9 mouse cellular contexts compared by ENCODE assay signal in genomic region chr16:30038663-30039593, GRCm38 (mm10). TPM values are rescaled to one million over a fixed set of nuclear protein-coding genes. Genes with fewer than 3 reads are reported as not detected.
DNase-seq lines count a peak whose midpoint lies in the region; ATAC-seq lines count a peak whose summit lies in the region.
"Had no signal": no experiment of that assay in that cellular context is flagged by ENCODE, and none has a peak within 500 bp of the region (broad histone marks: within the 10 kb centered on the region; RNA-seq: fewer than 3 reads in every experiment).

No protein-coding gene starts in this region.

- WGBS in kidney, embryonic 15.5 days: 16% methylated on average over 14 of the region's 17 CpGs
- WGBS in embryonic facial prominence, embryonic 14.5 days: 20% methylated on average over 16 of the region's 17 CpGs
- WGBS in lung, embryonic 16.5 days: 30% methylated on average over 13 of the region's 17 CpGs

- H3K9ac ChIP-seq in kidney, embryonic 15.5 days: no peak overlapping the region
- H3K9ac ChIP-seq in embryonic facial prominence, embryonic 14.5 days (ENCODE audit: low read depth, low read length): no peak overlapping the region
- H3K9ac ChIP-seq in lung, embryonic 16.5 days (ENCODE audit: low read length): peak overlapping the region; percentile 40
- H3K9ac ChIP-seq: liver, embryonic 13.5 days had no signal

- peaks cover 42% of the 10 kb centered on the region for H3K4me1 ChIP-seq in kidney, embryonic 15.5 days
- peaks cover 17% of the 10 kb centered on the region for H3K4me1 ChIP-seq in embryonic facial prominence, embryonic 14.5 days (ENCODE audit: control insufficient read depth, insufficient read depth, low read length)
- H3K4me1 ChIP-seq in lung, embryonic 16.5 days (replicated peaks; ENCODE audit: control insufficient read depth, insufficient read depth, low read length): peaks cover 9% of the 10 kb centered on the region

- DNase-seq in kidney, adult 8-10 months: no peak
- DNase-seq in embryonic facial prominence, embryonic 14.5 days (ENCODE audit: low spot score): peak; percentile 57
- DNase-seq in spleen, adult 18-20 months: peak; percentile 70 to 86
- no peak for DNase-seq in cerebellum, adult 9-11 months
- no peak for DNase-seq in adrenal gland, adult (ENCODE audit: inconsistent age in 2 of 2, low spot score in 1 of 2)
- DNase-seq: liver, embryonic 13.5 days had no signal

- no peak overlapping the region for H3K27ac ChIP-seq in kidney, embryonic 15.5 days
- no peak overlapping the region for H3K27ac ChIP-seq in embryonic facial prominence, embryonic 14.5 days (replicated peaks; ENCODE audit: low read depth, low read length)
- peak overlapping the region; percentile 82 for H3K27ac ChIP-seq in lung, embryonic 16.5 days (ENCODE audit: low read length)
- H3K27ac ChIP-seq: liver, embryonic 13.5 days had no signal

- H3K9me3 ChIP-seq in kidney, embryonic 15.5 days (replicated peaks): no peaks in the 10 kb centered on the region
- no peaks in the 10 kb centered on the region for H3K9me3 ChIP-seq in embryonic facial prominence, embryonic 14.5 days (ENCODE audit: control insufficient read depth, low read length)
- H3K9me3 ChIP-seq in lung, embryonic 16.5 days (ENCODE audit: control insufficient read depth, low read length): no peaks in the 10 kb centered on the region
- H3K9me3 ChIP-seq: liver, embryonic 13.5 days had no signal

- no peak overlapping the region for H3K4me3 ChIP-seq in kidney, embryonic 15.5 days (replicated peaks)
- H3K4me3 ChIP-seq in embryonic facial prominence, embryonic 14.5 days (ENCODE audit: low read depth, low read length): no peak overlapping the region
- peak overlapping the region; percentile 8; the same call in 1 of the 2 replicates for H3K4me3 ChIP-seq in lung, embryonic 16.5 days (ENCODE audit: low read length)
- H3K4me3 ChIP-seq: liver, embryonic 13.5 days had no signal

- H3K4me2 ChIP-seq in kidney, embryonic 15.5 days: 0 out of 2 replicates have a peak overlapping the region, but pooled peaks have one; percentile 22
- H3K4me2 ChIP-seq in embryonic facial prominence, embryonic 14.5 days (ENCODE audit: low read depth, low read length): no peak overlapping the region
- peak overlapping the region; percentile 34 for H3K4me2 ChIP-seq in lung, embryonic 16.5 days (ENCODE audit: low read depth, low read length)
- H3K4me2 ChIP-seq: liver, embryonic 13.5 days had no signal

- H3K36me3 ChIP-seq in kidney, embryonic 15.5 days: no peaks in the 10 kb centered on the region
- H3K36me3 ChIP-seq in embryonic facial prominence, embryonic 14.5 days (ENCODE audit: control insufficient read depth, insufficient read depth, low read length): no peaks in the 10 kb centered on the region
- H3K36me3 ChIP-seq in lung, embryonic 16.5 days (ENCODE audit: control insufficient read depth, insufficient read depth, low read length): no peaks in the 10 kb centered on the region
- H3K36me3 ChIP-seq: liver, embryonic 13.5 days had no signal

- peak; percentile 61 for ATAC-seq in kidney, embryonic 15.5 days (replicated peaks; ENCODE audit: low FRiP score)
- peak; percentile 83 for ATAC-seq in embryonic facial prominence, embryonic 14.5 days (ENCODE audit: low read depth)
- ATAC-seq in lung, embryonic 16.5 days (ENCODE audit: low read depth): peak; percentile 75
- no peak for ATAC-seq in inflammation-experienced regulatory T-cells, adult 6 months

- H3K27me3 ChIP-seq in kidney, embryonic 15.5 days: peaks cover 44% of the 10 kb centered on the region
- no peaks in the 10 kb centered on the region for H3K27me3 ChIP-seq in embryonic facial prominence, embryonic 14.5 days (replicated peaks; ENCODE audit: control insufficient read depth, insufficient read depth, low read length)
- H3K27me3 ChIP-seq in lung, embryonic 16.5 days (ENCODE audit: control insufficient read depth, insufficient read depth, low read depth, low read length): no peaks in the 10 kb centered on the region

RNA-seq across cellular contexts. Expression of gene Hes1, which starts 25.3 kb away (rescaled TPM):
- 57.4 and 63.3 TPM in 2 replicates for polyA plus RNA-seq in kidney, embryonic 15.5 days (2015; fragmentation: Nextera tagmentation; extraction: Ambion mirVana)
- 49.8 and 53.5 TPM in 2 replicates for polyA plus RNA-seq in embryonic facial prominence, embryonic 14.5 days (2014; fragmentation: Nextera tagmentation; extraction: Ambion mirVana)
- polyA plus RNA-seq in lung, embryonic 16.5 days (2015; fragmentation: Nextera tagmentation; extraction: Ambion mirVana): 37.1 and 40.7 TPM in 2 replicates
- polyA plus RNA-seq in inflammation-experienced regulatory T-cells, adult 6 months (2017; shearing (Covaris generic)): under 1 TPM in 1 of 3 experiments, not detected in 2; 0.40 TPM

Comparison
In these comparisons a context has a peak if more than half of its experiments do, and no peak if none do; other contexts are left out.
1. DNase-seq: peak in embryonic facial prominence, embryonic 14.5 days (single experiment) and spleen, adult 18-20 months (2 of 2); none in kidney, adult 8-10 months (0 of 2), cerebellum, adult 9-11 months (single experiment) and adrenal gland, adult (0 of 2).
2. RNA of gene Hes1, which starts 25.3 kb away (polyA plus RNA-seq): 57.4 to 63.3 TPM in kidney, embryonic 15.5 days, 49.8 to 53.5 TPM in embryonic facial prominence, embryonic 14.5 days and 37.1 to 40.7 TPM in lung, embryonic 16.5 days; 0.40 TPM in inflammation-experienced regulatory T-cells, adult 6 months; every median in the first group is over 10 times any median in the second.